Mouse (Mus musculus): ENCODE results near the gene Aldh6a1. TPM values are rescaled to one million over a fixed set of nuclear protein-coding genes. Genes with fewer than 3 reads are reported as not detected.

The Aldh6a1 gene
- polyA plus RNA-seq (2014; fragmentation: Nextera tagmentation; extraction: Ambion mirVana), result 25.5 and 26.9 TPM in 2 replicates

- Histone ChIP-seq H3K27me3 (ENCODE audit: control insufficient read depth, insufficient read depth, low read length) (no peaks in the 10 kb centered on the region), H3K9me3 (ENCODE audit: control insufficient read depth, low read length) (no peaks in the 10 kb centered on the region), H3K4me2 (peak within 1 kb of the TSS; percentile 94), H3K27ac (ENCODE audit: low read depth, low read length) (peak within 1 kb of the TSS; percentile 5; the same call in 1 of the 2 replicates), H3K4me1 (ENCODE audit: control insufficient read depth, insufficient read depth, low read length) (peaks cover 11% of the 10 kb centered on the region), H3K4me3 (ENCODE audit: low read depth, low read length) (peak within 1 kb of the TSS; percentile 73), H3K9ac (ENCODE audit: low read length) (peak within 1 kb of the TSS; percentile 79), H3K36me3 (ENCODE audit: control insufficient read depth, insufficient read depth, low read length) (no peaks in the 10 kb centered on the region)
- ATAC-seq (ENCODE audit: low FRiP score), result peak; percentile 98
- DNase-seq (ENCODE audit: low spot score, missing footprints), result peak; percentile 98
- under 1% methylated on average over 49 of the region's 49 CpGs for WGBS
Observed at GRCm38 (mm10) chr12:84450718-84451646, at the start of gene Aldh6a1, which contains the start of gene Lin52. Gene Aldh6a1 (minus strand): TSS chr12:84451004. Gene Lin52 (plus strand): TSS chr12:84451422.

DNA sequence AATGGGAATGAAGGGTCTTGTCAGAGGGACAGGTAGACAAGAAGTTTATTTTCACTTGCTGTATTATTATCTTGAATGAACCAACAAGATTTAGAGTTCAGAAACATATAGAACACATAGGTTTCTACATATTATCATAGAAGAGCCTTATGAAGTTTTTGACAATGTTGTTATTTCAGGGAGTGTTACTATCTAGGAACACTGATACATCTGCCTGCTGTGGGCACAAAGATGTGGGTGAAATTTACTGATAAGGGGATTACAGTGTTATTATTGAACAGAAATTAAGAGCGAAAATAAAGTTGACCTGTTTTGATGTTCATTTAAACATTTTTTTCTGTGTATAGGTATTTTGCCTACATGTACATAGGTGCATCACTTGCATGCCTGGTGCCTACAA lies 46.0 kb upstream of the Aldh6a1 start:
- Histone ChIP-seq H3K27me3 (ENCODE audit: control insufficient read depth, insufficient read depth, low read length) (no peaks in the 10 kb centered on the region), H3K4me1 (ENCODE audit: control insufficient read depth, insufficient read depth, low read length) (peaks cover 6% of the 10 kb centered on the region; the same call in 1 of the 2 replicates), H3K4me3 (ENCODE audit: low read depth, low read length) (no peak overlapping the region), H3K9ac (ENCODE audit: low read length) (no peak overlapping the region), H3K36me3 (ENCODE audit: control insufficient read depth, insufficient read depth, low read length) (no peaks in the 10 kb centered on the region), H3K27ac (ENCODE audit: low read depth, low read length) (no peak overlapping the region), H3K9me3 (ENCODE audit: control insufficient read depth, low read length) (no peaks in the 10 kb centered on the region), H3K4me2 (no peak overlapping the region)
- ATAC-seq (ENCODE audit: low FRiP score), result no peak
- peak; percentile 8 for DNase-seq (ENCODE audit: low spot score, missing footprints)
- WGBS, result 92% methylated on average over 1 of the region's 1 CpGs

DNA sequence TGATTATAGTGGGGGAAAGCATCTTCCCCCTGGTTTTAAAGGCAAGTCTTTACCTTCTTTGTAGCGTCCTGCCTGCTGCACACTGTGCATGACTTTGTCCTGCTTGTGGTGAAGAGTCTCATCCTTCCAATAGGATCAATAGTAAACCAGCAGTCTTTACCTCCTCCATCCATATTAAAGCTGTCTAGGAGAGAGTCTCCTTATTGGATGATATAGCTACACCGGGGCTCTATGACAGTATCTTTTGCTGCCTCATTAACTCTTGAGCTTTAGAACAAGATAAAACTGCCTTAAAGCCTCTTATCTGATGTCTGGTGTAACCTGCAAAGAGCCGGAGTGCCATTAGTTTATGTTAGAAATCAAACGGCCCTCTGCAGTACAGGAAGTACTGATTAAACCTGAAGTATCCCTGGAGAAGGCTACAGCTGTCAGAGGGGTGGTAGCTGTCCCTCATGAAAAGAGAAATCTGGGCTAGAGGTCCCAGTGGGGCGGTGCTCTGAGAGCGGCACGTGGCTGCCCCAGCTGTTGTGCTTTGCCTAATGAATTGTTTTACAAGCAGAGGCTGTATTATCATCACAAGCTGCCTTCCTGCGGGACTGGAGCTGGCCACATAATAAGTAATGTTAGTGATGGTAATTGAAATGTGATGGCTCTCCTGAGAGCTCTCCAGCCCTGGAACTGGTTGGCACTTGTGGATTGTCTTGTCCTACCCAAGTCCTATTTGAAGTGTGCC lies 36.7 kb upstream of the Aldh6a1 start:
- ATAC-seq (ENCODE audit: low FRiP score) (peak; percentile 78), DNase-seq (ENCODE audit: low spot score, missing footprints) (peak; percentile 87)
- H3K27me3 ChIP-seq (ENCODE audit: control insufficient read depth, insufficient read depth, low read length), result 0 out of 2 replicates have a peak, but pooled peaks cover 3% of the 10 kb centered on the region
- H3K36me3 ChIP-seq (ENCODE audit: control insufficient read depth, insufficient read depth, low read length), result no peaks in the 10 kb centered on the region
- 47% methylated on average over 8 of the region's 8 CpGs for WGBS
- no peaks in the 10 kb centered on the region for H3K9me3 ChIP-seq (ENCODE audit: control insufficient read depth, low read length)
- peaks cover 6% of the 10 kb centered on the region; the same call in 1 of the 2 replicates for H3K4me1 ChIP-seq (ENCODE audit: control insufficient read depth, insufficient read depth, low read length)
- H3K4me3 ChIP-seq (ENCODE audit: low read depth, low read length), result no peak overlapping the region
- H3K9ac ChIP-seq (ENCODE audit: low read length), result no peak overlapping the region
- H3K4me2 ChIP-seq, result no peak overlapping the region
- no peak overlapping the region for H3K27ac ChIP-seq (ENCODE audit: low read depth, low read length)

- H3K36me3 ChIP-seq (ENCODE audit: control insufficient read depth, insufficient read depth, low read length), result no peaks in the 10 kb centered on the region; the same call in 1 of the 2 replicates
- no peaks in the 10 kb centered on the region for H3K9me3 ChIP-seq (ENCODE audit: control insufficient read depth, low read length)
- no peak overlapping the region for H3K4me2 ChIP-seq
- no peak overlapping the region for H3K27ac ChIP-seq (ENCODE audit: low read depth, low read length)
- ATAC-seq (ENCODE audit: low FRiP score) (no peak), DNase-seq (ENCODE audit: low spot score, missing footprints) (no peak)
- peaks cover 6% of the 10 kb centered on the region; the same call in 1 of the 2 replicates for H3K4me1 ChIP-seq (ENCODE audit: control insufficient read depth, insufficient read depth, low read length)
- H3K27me3 ChIP-seq (ENCODE audit: control insufficient read depth, insufficient read depth, low read length), result no peaks in the 10 kb centered on the region
- no peak overlapping the region for H3K9ac ChIP-seq (ENCODE audit: low read length)
- WGBS, result 89% methylated on average over 14 of the region's 14 CpGs
- H3K4me3 ChIP-seq (ENCODE audit: low read depth, low read length), result no peak overlapping the region
Observed at GRCm38 (mm10) chr12:84482778-84483585, 32.2 kb upstream of the Aldh6a1 start.

- H3K27me3 ChIP-seq (ENCODE audit: control insufficient read depth, insufficient read depth, low read length), result no peaks in the 10 kb centered on the region
- WGBS, result 60% methylated on average over 2 of the region's 2 CpGs
- DNase-seq (ENCODE audit: low spot score, missing footprints) (no peak), ATAC-seq (ENCODE audit: low FRiP score) (no peak)
- no peak overlapping the region for H3K9ac ChIP-seq (ENCODE audit: low read length)
- H3K27ac ChIP-seq (ENCODE audit: low read depth, low read length), result no peak overlapping the region
- H3K36me3 ChIP-seq (ENCODE audit: control insufficient read depth, insufficient read depth, low read length), result no peaks in the 10 kb centered on the region; the same call in 1 of the 2 replicates
- no peak overlapping the region for H3K4me3 ChIP-seq (ENCODE audit: low read depth, low read length)
- no peaks in the 10 kb centered on the region for H3K9me3 ChIP-seq (ENCODE audit: control insufficient read depth, low read length)
- H3K4me2 ChIP-seq, result no peak overlapping the region
- H3K4me1 ChIP-seq (ENCODE audit: control insufficient read depth, insufficient read depth, low read length), result no peaks in the 10 kb centered on the region
Observed at GRCm38 (mm10) chr12:84481251-84481650, 30.4 kb upstream of the Aldh6a1 start.

- no peak for ATAC-seq (ENCODE audit: low FRiP score)
- Histone ChIP-seq H3K36me3 (ENCODE audit: control insufficient read depth, insufficient read depth, low read length) (no peaks in the 10 kb centered on the region; the same call in 1 of the 2 replicates), H3K9ac (ENCODE audit: low read length) (no peak overlapping the region), H3K27me3 (ENCODE audit: control insufficient read depth, insufficient read depth, low read length) (no peaks in the 10 kb centered on the region), H3K4me2 (no peak overlapping the region), H3K9me3 (ENCODE audit: control insufficient read depth, low read length) (no peaks in the 10 kb centered on the region), H3K27ac (ENCODE audit: low read depth, low read length) (no peak overlapping the region), H3K4me3 (ENCODE audit: low read depth, low read length) (no peak overlapping the region), H3K4me1 (ENCODE audit: control insufficient read depth, insufficient read depth, low read length) (no peaks in the 10 kb centered on the region)
- DNase-seq (ENCODE audit: low spot score, missing footprints), result no peak
- 91% methylated on average over 7 of the region's 7 CpGs for WGBS
Observed at GRCm38 (mm10) chr12:84478937-84479336, 28.1 kb upstream of the Aldh6a1 start.

GRCm38 (mm10) chr12:84468701-84469100 lies 17.9 kb upstream of the Aldh6a1 start:
- Histone ChIP-seq H3K36me3 (ENCODE audit: control insufficient read depth, insufficient read depth, low read length) (no peaks in the 10 kb centered on the region), H3K9me3 (ENCODE audit: control insufficient read depth, low read length) (no peaks in the 10 kb centered on the region), H3K27ac (ENCODE audit: low read depth, low read length) (no peak overlapping the region), H3K9ac (ENCODE audit: low read length) (no peak overlapping the region), H3K4me3 (ENCODE audit: low read depth, low read length) (no peak overlapping the region), H3K4me2 (no peak overlapping the region), H3K4me1 (ENCODE audit: control insufficient read depth, insufficient read depth, low read length) (no peaks in the 10 kb centered on the region), H3K27me3 (ENCODE audit: control insufficient read depth, insufficient read depth, low read length) (no peaks in the 10 kb centered on the region)
- DNase-seq (ENCODE audit: low spot score, missing footprints) (peak; percentile 93), ATAC-seq (ENCODE audit: low FRiP score) (no peak)
- 3% methylated on average over 1 of the region's 1 CpGs for WGBS

- DNase-seq (ENCODE audit: low spot score, missing footprints) (no peak), ATAC-seq (ENCODE audit: low FRiP score) (no peak)
- Histone ChIP-seq H3K9me3 (ENCODE audit: control insufficient read depth, low read length) (no peaks in the 10 kb centered on the region), H3K27me3 (ENCODE audit: control insufficient read depth, insufficient read depth, low read length) (no peaks in the 10 kb centered on the region), H3K4me2 (no peak overlapping the region), H3K9ac (ENCODE audit: low read length) (no peak overlapping the region), H3K36me3 (ENCODE audit: control insufficient read depth, insufficient read depth, low read length) (peaks cover 7% of the 10 kb centered on the region), H3K4me1 (ENCODE audit: control insufficient read depth, insufficient read depth, low read length) (no peaks in the 10 kb centered on the region), H3K4me3 (ENCODE audit: low read depth, low read length) (no peak overlapping the region), H3K27ac (ENCODE audit: low read depth, low read length) (no peak overlapping the region)
- 90% methylated on average over 3 of the region's 3 CpGs for WGBS
Observed at GRCm38 (mm10) chr12:84462856-84463255, 12.1 kb upstream of the Aldh6a1 start.
